Mouse (Mus musculus): ENCODE measurements at regions not wholly inside any gene's neighbourhood (a gene's known extent, or its start where the extent isn't known, plus 50 kb on each side); places are given as distances from the start of the nearest gene placed in this dataset.

GRCm38 (mm10) chr13:32581598-32581997 is 202.2 kb downstream of the Mylk4 start:
- Histone ChIP-seq H3K9me3 (replicated peaks) (no peaks in the 10 kb centered on the region), H3K4me2 (no peak overlapping the region), H3K36me3 (ENCODE audit: poor library complexity, severe bottlenecking) (no peaks in the 10 kb centered on the region), H3K4me3 (no peak overlapping the region), H3K27me3 (no peaks in the 10 kb centered on the region), H3K27ac (no peak overlapping the region), H3K4me1 (no peaks in the 10 kb centered on the region), H3K9ac (no peak overlapping the region)
- ATAC-seq = no peak

- Histone ChIP-seq H3K36me3 (ENCODE audit: poor library complexity, severe bottlenecking) (no peaks in the 10 kb centered on the region), H3K9me3 (replicated peaks) (no peaks in the 10 kb centered on the region), H3K4me2 (no peak overlapping the region), H3K4me3 (no peak overlapping the region), H3K4me1 (no peaks in the 10 kb centered on the region), H3K27ac (no peak overlapping the region), H3K27me3 (no peaks in the 10 kb centered on the region), H3K9ac (no peak overlapping the region)
- WGBS = 84% methylated on average over 2 of the region's 2 CpGs
- no peak for ATAC-seq
Observed at GRCm38 (mm10) chr13:32567850-32568249, 215.9 kb downstream of the Mylk4 start.

- ATAC-seq = no peak
- H3K36me3 ChIP-seq (ENCODE audit: poor library complexity, severe bottlenecking) = no peaks in the 10 kb centered on the region
- no peak overlapping the region for H3K4me3 ChIP-seq
- no peak overlapping the region for H3K27ac ChIP-seq
- H3K27me3 ChIP-seq = no peaks in the 10 kb centered on the region
- H3K9ac ChIP-seq = no peak overlapping the region
- H3K4me2 ChIP-seq = no peak overlapping the region
- peaks cover 5% of the 10 kb centered on the region for H3K9me3 ChIP-seq (replicated peaks)
- H3K4me1 ChIP-seq = no peaks in the 10 kb centered on the region
Observed at GRCm38 (mm10) chr13:32560666-32561065, 222.1 kb upstream of the Gmds start.

GRCm38 (mm10) chr13:32556396-32556795 is 217.9 kb upstream of the Gmds start:
- Histone ChIP-seq H3K27me3 (no peaks in the 10 kb centered on the region), H3K9ac (no peak overlapping the region), H3K27ac (no peak overlapping the region), H3K4me1 (no peaks in the 10 kb centered on the region), H3K4me2 (no peak overlapping the region), H3K9me3 (replicated peaks) (peaks cover under 1% of the 10 kb centered on the region; the same call in 1 of the 2 replicates), H3K4me3 (no peak overlapping the region), H3K36me3 (ENCODE audit: poor library complexity, severe bottlenecking) (no peaks in the 10 kb centered on the region)
- ATAC-seq = no peak
- 91% methylated on average over 2 of the region's 2 CpGs for WGBS

- no peak overlapping the region for H3K9ac ChIP-seq
Observed at GRCm38 (mm10) chr13:32555064-32555463, 216.5 kb upstream of the Gmds start.

GRCm38 (mm10) chr13:32554601-32555000 is 216.1 kb upstream of the Gmds start:
- Histone ChIP-seq H3K9ac (no peak overlapping the region), H3K27me3 (no peaks in the 10 kb centered on the region), H3K9me3 (replicated peaks) (no peaks in the 10 kb centered on the region), H3K4me2 (no peak overlapping the region), H3K4me3 (no peak overlapping the region), H3K27ac (no peak overlapping the region), H3K4me1 (no peaks in the 10 kb centered on the region), H3K36me3 (ENCODE audit: poor library complexity, severe bottlenecking) (no peaks in the 10 kb centered on the region)
- 97% methylated on average over 3 of the region's 3 CpGs for WGBS
- no peak for ATAC-seq

More at GRCm38 (mm10) chr13:32555064-32555463, 216.5 kb upstream of the Gmds start:
- no peaks in the 10 kb centered on the region for H3K4me1 ChIP-seq
- WGBS = 100% methylated on average over 1 of the region's 1 CpGs
- no peak overlapping the region for H3K4me3 ChIP-seq
- no peaks in the 10 kb centered on the region for H3K27me3 ChIP-seq
- no peaks in the 10 kb centered on the region for H3K36me3 ChIP-seq (ENCODE audit: poor library complexity, severe bottlenecking)
- ATAC-seq = no peak
- no peaks in the 10 kb centered on the region for H3K9me3 ChIP-seq (replicated peaks)
- no peak overlapping the region for H3K27ac ChIP-seq
- H3K4me2 ChIP-seq = no peak overlapping the region

GRCm38 (mm10) chr13:32553136-32553535 is 214.6 kb upstream of the Gmds start:
- H3K36me3 ChIP-seq (ENCODE audit: poor library complexity, severe bottlenecking) = no peaks in the 10 kb centered on the region
- 81% methylated on average over 4 of the region's 4 CpGs for WGBS
- H3K27me3 ChIP-seq = no peaks in the 10 kb centered on the region
- H3K9ac ChIP-seq = no peak overlapping the region
- no peaks in the 10 kb centered on the region for H3K4me1 ChIP-seq
- no peak overlapping the region for H3K4me3 ChIP-seq
- no peaks in the 10 kb centered on the region for H3K9me3 ChIP-seq (replicated peaks)
- no peak for ATAC-seq
- no peak overlapping the region for H3K27ac ChIP-seq
- H3K4me2 ChIP-seq = no peak overlapping the region

GRCm38 (mm10) chr13:32550113-32550512 is 211.6 kb upstream of the Gmds start:
- Histone ChIP-seq H3K36me3 (ENCODE audit: poor library complexity, severe bottlenecking) (no peaks in the 10 kb centered on the region), H3K9ac (no peak overlapping the region), H3K4me3 (no peak overlapping the region), H3K27me3 (no peaks in the 10 kb centered on the region), H3K27ac (no peak overlapping the region), H3K9me3 (replicated peaks) (no peaks in the 10 kb centered on the region), H3K4me1 (no peaks in the 10 kb centered on the region), H3K4me2 (no peak overlapping the region)
- 92% methylated on average over 3 of the region's 3 CpGs for WGBS
- no peak for ATAC-seq

GRCm38 (mm10) chr13:32547126-32547525 is 208.6 kb upstream of the Gmds start:
- H3K4me3 ChIP-seq = no peak overlapping the region
- no peak overlapping the region for H3K9ac ChIP-seq
- no peak overlapping the region for H3K4me2 ChIP-seq
- no peaks in the 10 kb centered on the region for H3K4me1 ChIP-seq
- no peaks in the 10 kb centered on the region for H3K27me3 ChIP-seq
- no peaks in the 10 kb centered on the region for H3K9me3 ChIP-seq (replicated peaks)
- WGBS = 88% methylated on average over 7 of the region's 7 CpGs
- H3K36me3 ChIP-seq (ENCODE audit: poor library complexity, severe bottlenecking) = no peaks in the 10 kb centered on the region
- no peak overlapping the region for H3K27ac ChIP-seq
- ATAC-seq = no peak

- ATAC-seq = no peak
- H3K27ac ChIP-seq = no peak overlapping the region
- no peak overlapping the region for H3K9ac ChIP-seq
- H3K36me3 ChIP-seq (ENCODE audit: poor library complexity, severe bottlenecking) = no peaks in the 10 kb centered on the region
- no peak overlapping the region for H3K4me2 ChIP-seq
- no peaks in the 10 kb centered on the region for H3K27me3 ChIP-seq
- H3K4me3 ChIP-seq = no peak overlapping the region
- H3K4me1 ChIP-seq = no peaks in the 10 kb centered on the region
- whole genome bisulfite sequencing = 76% methylated on average over 7 of the region's 7 CpGs
- no peaks in the 10 kb centered on the region for H3K9me3 ChIP-seq (replicated peaks)
Observed at GRCm38 (mm10) chr13:32544986-32545740, 206.6 kb upstream of the Gmds start.

GRCm38 (mm10) chr13:32541611-32542010 is 203.1 kb upstream of the Gmds start:
- no peak for ATAC-seq
- H3K4me1 ChIP-seq = no peaks in the 10 kb centered on the region
- no peak overlapping the region for H3K4me3 ChIP-seq
- no peaks in the 10 kb centered on the region for H3K9me3 ChIP-seq (replicated peaks)
- no peaks in the 10 kb centered on the region for H3K36me3 ChIP-seq (ENCODE audit: poor library complexity, severe bottlenecking)
- 100% methylated on average over 1 of the region's 1 CpGs for WGBS
- no peak overlapping the region for H3K9ac ChIP-seq
- H3K27me3 ChIP-seq = no peaks in the 10 kb centered on the region
- H3K27ac ChIP-seq = no peak overlapping the region
- H3K4me2 ChIP-seq = no peak overlapping the region

- no peak overlapping the region for H3K4me3 ChIP-seq
- H3K27me3 ChIP-seq = no peaks in the 10 kb centered on the region
- H3K4me2 ChIP-seq = no peak overlapping the region
- H3K27ac ChIP-seq = no peak overlapping the region
- no peak for ATAC-seq
- H3K9ac ChIP-seq = no peak overlapping the region
- H3K9me3 ChIP-seq (replicated peaks) = no peaks in the 10 kb centered on the region
- WGBS = 90% methylated on average over 4 of the region's 4 CpGs
- no peaks in the 10 kb centered on the region for H3K4me1 ChIP-seq
- H3K36me3 ChIP-seq (ENCODE audit: poor library complexity, severe bottlenecking) = no peaks in the 10 kb centered on the region
Observed at GRCm38 (mm10) chr13:32536241-32536640, 197.7 kb upstream of the Gmds start.

- ATAC-seq = no peak
- WGBS = 89% methylated on average over 4 of the region's 4 CpGs
- Histone ChIP-seq H3K27ac (no peak overlapping the region), H3K36me3 (ENCODE audit: poor library complexity, severe bottlenecking) (no peaks in the 10 kb centered on the region), H3K9ac (no peak overlapping the region), H3K4me3 (no peak overlapping the region), H3K9me3 (replicated peaks) (no peaks in the 10 kb centered on the region), H3K4me1 (no peaks in the 10 kb centered on the region), H3K27me3 (no peaks in the 10 kb centered on the region), H3K4me2 (no peak overlapping the region)
Observed at GRCm38 (mm10) chr13:32535602-32536001, 197.1 kb upstream of the Gmds start.
